Mouse (Mus musculus): Measurements from ENCODE around the gene P2rx3. TPM values are rescaled to one million over a fixed set of nuclear protein-coding genes. Genes with fewer than 3 reads are reported as not detected.

P2rx3 gene
- total and polyA plus RNA-seq, 3 experiments: 2.2 to 7.1 (median 3.7) TPM

- Histone ChIP-seq H3K9me3 (replicated peaks; ENCODE audit: low read length) (no peaks in the 10 kb centered on the region), H3K4me2 (ENCODE audit: insufficient read depth, low read depth, poor library complexity, severe bottlenecking) (peak overlapping the region; percentile 53), H3K27ac (ENCODE audit: insufficient read depth, low read depth) (no peak overlapping the region), H3K27me3 (replicated peaks) (no peaks in the 10 kb centered on the region), H3K36me3 (replicated peaks in 1 of 2; ENCODE audit: control insufficient read depth in 1 of 2, insufficient read depth in 1 of 2, low read length in 1 of 2) (peaks cover 32 to 55% of the 10 kb centered on the region in 2 experiments), H3K79me2 (replicated peaks; ENCODE audit: control insufficient read depth, extremely low read depth, insufficient read depth, poor library complexity, severe bottlenecking) (no peaks in the 10 kb centered on the region), H3K4me3 (replicated peaks in 1 of 3; ENCODE audit: low read depth in 2 of 3, low read length in 2 of 3, poor library complexity in 1 of 3) (peak overlapping the region; percentile 30 to 67 (median 54)), H3K4me1 (ENCODE audit: control insufficient read depth in 1 of 2, insufficient read depth in 2 of 2) (peaks cover 7 to 54% of the 10 kb centered on the region in 2 experiments), H3K9ac (ENCODE audit: insufficient read depth, low read depth) (peak overlapping the region; percentile 84)
- DNase-seq (ENCODE audit: extremely low read depth): no peak
- dilution Hi-C loops (cut with MboI; ENCODE audit: extremely low pct_ligation_motif_present, extremely low pct_unique_long_range_greater_than_20kb, low sequenced_read_pairs): no loop called here
- in situ Hi-C loops (cut with MboI; ENCODE audit: low pct_ligation_motif_present, low pct_unique_long_range_greater_than_20kb, low sequenced_read_pairs): no loop called here
- no peak for TF ChIP-seq IRF4 (IDR thresholded peaks at IDR 0.05; ENCODE audit: low read depth, low read length)
- no peak for TF ChIP-seq ZC3H11A (IDR thresholded peaks at IDR 0.05; ENCODE audit: low read depth, low read length)
- TF ChIP-seq NELFE (IDR thresholded peaks at IDR 0.05; ENCODE audit: low read depth, low read length): no peak
- no peak for TF ChIP-seq HCFC1 (IDR thresholded peaks at IDR 0.05; ENCODE audit: low read depth, low read length)
- no peak for TF ChIP-seq CHD1 (IDR thresholded peaks at IDR 0.05; ENCODE audit: low read depth, low read length)
- TF ChIP-seq POLR2AphosphoS2 (IDR thresholded peaks at IDR 0.05; ENCODE audit: low read depth, low read length): no peak
- TF ChIP-seq MAFK (IDR thresholded peaks at IDR 0.05; ENCODE audit: insufficient replicate concordance, low read length): no peak
- TF ChIP-seq ZKSCAN1 (IDR thresholded peaks at IDR 0.05; ENCODE audit: borderline replicate concordance, low read depth, low read length): no peak
- no peak for TF ChIP-seq TBP (conservative IDR thresholded peaks at IDR 0.05; ENCODE audit: low read depth, low read length)
- no peak for TF ChIP-seq MAX (IDR thresholded peaks at IDR 0.05; ENCODE audit: low read length)
- TF ChIP-seq SIN3A (IDR thresholded peaks at IDR 0.05; ENCODE audit: low read length): no peak
- no peak for TF ChIP-seq USF2 (conservative IDR thresholded peaks at IDR 0.05; ENCODE audit: low read depth, low read length)
- TF ChIP-seq GABPA (IDR thresholded peaks at IDR 0.05; ENCODE audit: insufficient replicate concordance, low read depth, low read length): no peak
Measured at GRCm38 (mm10) chr2:85048168-85048751, 11.0 kb upstream of the P2rx3 start.

GRCm38 (mm10) chr2:85047596-85048167 lies 10.4 kb upstream of the P2rx3 start, which contains the start of gene Tnks1bp1:
Tnks1bp1 (plus strand) TSS chr2:85048022.
- DNase-seq (ENCODE audit: extremely low read depth): peak; percentile 98
- in situ Hi-C loops (cut with MboI; ENCODE audit: low pct_ligation_motif_present, low pct_unique_long_range_greater_than_20kb, low sequenced_read_pairs): no loop called here
- H3K4me1 ChIP-seq (ENCODE audit: control insufficient read depth in 1 of 2, insufficient read depth in 2 of 2): peaks cover 7 to 60% of the 10 kb centered on the region in 2 experiments
- dilution Hi-C loops (cut with MboI; ENCODE audit: extremely low pct_ligation_motif_present, extremely low pct_unique_long_range_greater_than_20kb, low sequenced_read_pairs): no loop called here
- no peaks in the 10 kb centered on the region for H3K9me3 ChIP-seq (replicated peaks; ENCODE audit: low read length)
- H3K4me2 ChIP-seq (ENCODE audit: insufficient read depth, low read depth, poor library complexity, severe bottlenecking): peak within 1 kb of the TSS; percentile 89
- peak within 1 kb of the TSS; percentile 30 to 67 (median 54) for H3K4me3 ChIP-seq (replicated peaks in 1 of 3; ENCODE audit: low read depth in 2 of 3, low read length in 2 of 3, poor library complexity in 1 of 3)
- H3K27ac ChIP-seq (ENCODE audit: insufficient read depth, low read depth): peak within 1 kb of the TSS; percentile 65
- H3K79me2 ChIP-seq (replicated peaks; ENCODE audit: control insufficient read depth, extremely low read depth, insufficient read depth, poor library complexity, severe bottlenecking): no peaks in the 10 kb centered on the region
- peaks cover 36 to 59% of the 10 kb centered on the region in 2 experiments for H3K36me3 ChIP-seq (replicated peaks in 1 of 2; ENCODE audit: control insufficient read depth in 1 of 2, insufficient read depth in 1 of 2, low read length in 1 of 2)
- peak within 1 kb of the TSS; percentile 84 for H3K9ac ChIP-seq (ENCODE audit: insufficient read depth, low read depth)
- H3K27me3 ChIP-seq (replicated peaks): no peaks in the 10 kb centered on the region
- TF ChIP-seq BHLHE40 (IDR thresholded peaks at IDR 0.05; ENCODE audit: low read depth, low read length) (peak; percentile 53; the same call in 1 of the 2 replicates), MEF2A (IDR thresholded peaks at IDR 0.05; ENCODE audit: borderline replicate concordance, low read depth, low read length) (peak; percentile 77), RAD21 (IDR thresholded peaks at IDR 0.05; ENCODE audit: low read depth, low read length) (no peak), SMC3 (IDR thresholded peaks at IDR 0.05; ENCODE audit: low read depth, low read length) (no peak), PAX5 (IDR thresholded peaks at IDR 0.05; ENCODE audit: low read length) (no peak), SIN3A (IDR thresholded peaks at IDR 0.05; ENCODE audit: low read length) (peak; percentile 54), JUN (IDR thresholded peaks at IDR 0.05; ENCODE audit: insufficient read depth, low read depth, low read length) (peak; percentile 40; the same call in 1 of the 2 replicates), MAZ (IDR thresholded peaks at IDR 0.05; ENCODE audit: low read depth, low read length) (peak; percentile 81), NRF1 (IDR thresholded peaks at IDR 0.05; ENCODE audit: low read depth, low read length) (no peak), POLR2AphosphoS2 (IDR thresholded peaks at IDR 0.05; ENCODE audit: low read depth, low read length) (peak; percentile 58; the same call in 1 of the 2 replicates), TBP (conservative IDR thresholded peaks at IDR 0.05; ENCODE audit: low read depth, low read length) (0 out of 2 replicates have a peak, but pooled peaks have one; percentile 37), MAFK (IDR thresholded peaks at IDR 0.05; ENCODE audit: insufficient replicate concordance, low read length) (no peak), ZMIZ1 (IDR thresholded peaks at IDR 0.05; ENCODE audit: low read depth, low read length) (peak; percentile 22; the same call in 1 of the 2 replicates), ZKSCAN1 (IDR thresholded peaks at IDR 0.05; ENCODE audit: borderline replicate concordance, low read depth, low read length) (no peak), CHD1 (IDR thresholded peaks at IDR 0.05; ENCODE audit: low read depth, low read length) (no peak), UBTF (IDR thresholded peaks at IDR 0.05; ENCODE audit: low read depth, low read length) (no peak), ZNF384 (IDR thresholded peaks at IDR 0.05; ENCODE audit: low read depth, low read length) (no peak), IRF4 (IDR thresholded peaks at IDR 0.05; ENCODE audit: low read depth, low read length) (peak; percentile 88), MAX (IDR thresholded peaks at IDR 0.05; ENCODE audit: low read length) (peak; percentile 81; the same call in 1 of the 2 replicates), RCOR1 (conservative IDR thresholded peaks at IDR 0.05; ENCODE audit: low read depth, low read length) (no peak), MXI1 (IDR thresholded peaks at IDR 0.05; ENCODE audit: low read depth, low read length) (peak; percentile 87), TCF12 (IDR thresholded peaks at IDR 0.05; ENCODE audit: low read depth, low read length) (peak; percentile 61), E2F4 (IDR thresholded peaks at IDR 0.05; ENCODE audit: insufficient replicate concordance, low read depth, low read length) (0 out of 2 replicates have a peak, but pooled peaks have one; percentile 15), HCFC1 (IDR thresholded peaks at IDR 0.05; ENCODE audit: low read depth, low read length) (peak; percentile 82), ZC3H11A (IDR thresholded peaks at IDR 0.05; ENCODE audit: low read depth, low read length) (no peak)
